Mouse (Mus musculus): Measurements from ENCODE around the gene Zfand6. TPM values are rescaled to one million over a fixed set of nuclear protein-coding genes. Genes with fewer than 3 reads are reported as not detected.

Gene Zfand6
- total RNA-seq, 2 experiments from 2014 or later, result 162 to 220 TPM

DNA sequence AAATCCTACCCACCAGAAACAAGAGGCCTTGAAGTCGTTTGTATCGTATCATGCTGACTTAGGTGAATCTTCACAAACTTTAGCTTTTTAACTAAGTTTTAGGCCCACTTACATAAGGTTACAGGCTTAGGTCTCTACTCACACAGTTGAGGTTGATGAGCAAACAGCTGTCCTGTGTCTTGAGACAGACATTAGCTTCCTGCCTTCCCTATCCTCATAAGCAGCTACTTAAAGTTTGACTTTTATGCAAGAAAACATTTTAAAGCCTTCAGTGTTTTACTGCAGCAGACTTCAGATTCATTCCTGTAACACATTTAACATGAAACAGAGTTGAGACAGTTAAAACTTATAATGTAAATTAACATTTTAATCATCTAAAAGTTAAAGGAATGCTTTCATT is 37.0 kb downstream of the Zfand6 start:
- ATAC-seq (replicated peaks; ENCODE audit: low FRiP score, poor library complexity, severe bottlenecking), result no peak

DNA sequence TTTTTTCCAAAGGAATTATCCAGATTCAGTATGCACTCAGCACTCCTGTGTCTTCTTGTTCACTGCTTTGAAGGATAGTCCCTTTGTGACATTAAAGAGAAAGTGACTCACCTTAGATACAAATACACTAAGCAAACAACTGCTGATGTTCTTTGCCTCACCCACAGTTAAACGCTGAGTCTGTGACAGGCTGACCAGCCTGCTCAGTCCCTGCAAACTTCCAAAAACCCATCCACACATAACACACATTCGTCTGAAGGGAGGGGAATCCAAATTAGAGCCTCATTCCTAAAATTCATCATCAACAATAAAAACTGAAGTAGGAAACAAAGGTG is 37.8 kb downstream of the Zfand6 start:
- ATAC-seq (replicated peaks; ENCODE audit: low FRiP score, poor library complexity, severe bottlenecking), result peak; percentile 25

DNA sequence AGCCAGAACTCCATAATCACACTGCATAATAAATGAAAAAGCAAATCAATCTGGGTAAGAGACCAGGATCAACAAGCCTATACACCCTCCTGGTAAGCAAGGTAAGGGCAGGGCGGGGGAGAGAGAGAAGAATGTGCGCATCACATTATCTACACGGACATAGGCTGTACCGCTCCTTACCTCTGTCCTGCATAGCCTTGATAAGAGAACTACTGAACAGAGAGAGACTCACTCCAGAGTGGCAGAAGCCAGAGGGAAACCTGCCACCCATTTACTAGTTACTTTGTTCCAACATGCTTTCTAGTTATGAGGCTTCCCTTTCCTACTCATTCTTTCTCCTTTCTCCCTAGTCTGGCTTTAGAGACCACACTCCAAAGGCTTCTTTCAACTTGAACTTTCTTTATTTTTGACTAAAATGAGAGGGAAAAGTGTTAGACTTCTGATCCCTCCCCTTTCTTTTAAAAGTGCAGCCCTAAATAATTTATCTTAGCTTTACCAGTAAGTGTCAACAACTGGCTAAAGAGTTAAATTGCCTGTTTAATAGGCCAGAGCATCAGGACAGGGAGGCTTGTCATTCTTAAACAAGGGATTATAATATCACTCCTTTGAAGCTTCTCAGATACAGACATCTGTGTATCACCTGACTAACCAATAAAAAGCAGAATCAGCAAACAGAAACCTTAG is 38.3 kb downstream of the Zfand6 start:
- peak; percentile 93 for ATAC-seq (replicated peaks; ENCODE audit: low FRiP score, poor library complexity, severe bottlenecking)

DNA sequence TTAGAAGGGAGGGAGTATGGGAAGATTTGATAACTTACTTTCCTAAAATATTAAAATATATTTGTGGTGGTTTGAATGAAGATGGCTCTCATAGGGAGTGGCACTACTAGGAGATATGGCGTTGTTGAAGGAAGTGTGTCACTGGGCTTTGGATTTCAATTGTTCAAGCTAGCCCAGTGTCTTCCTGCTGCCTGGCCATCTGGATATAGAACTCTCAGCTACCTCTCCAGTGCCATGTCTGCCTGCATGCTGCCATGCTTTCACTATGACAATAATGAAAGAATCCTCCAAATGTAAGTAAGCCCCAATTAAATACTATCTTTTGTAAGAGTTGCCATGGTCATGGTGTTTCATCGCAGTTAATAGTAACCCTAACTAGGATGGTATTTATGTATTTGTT is 40.7 kb downstream of the Zfand6 start:
- no peak for ATAC-seq (replicated peaks; ENCODE audit: low FRiP score, poor library complexity, severe bottlenecking)

DNA sequence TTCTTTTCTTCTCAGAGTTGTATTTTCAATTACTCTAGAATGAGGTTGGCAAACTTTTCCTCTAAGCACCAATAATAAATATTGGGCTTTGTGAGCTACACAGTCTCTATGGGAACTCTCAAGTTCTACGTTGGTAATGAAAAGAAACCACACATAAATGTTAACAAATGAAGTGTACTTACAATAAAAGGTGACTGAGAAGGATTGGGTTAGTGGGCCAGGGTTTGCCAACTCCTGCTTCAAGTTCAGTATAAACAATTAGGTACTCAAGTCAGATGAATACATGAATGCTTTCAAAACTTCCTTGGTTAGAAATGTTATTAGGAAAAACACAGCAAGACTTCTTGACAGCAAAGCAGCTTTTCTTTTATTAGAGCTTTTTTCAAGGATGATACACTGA is 43.5 kb downstream of the Zfand6 start:
- ATAC-seq (replicated peaks; ENCODE audit: low FRiP score, poor library complexity, severe bottlenecking), result no peak

DNA sequence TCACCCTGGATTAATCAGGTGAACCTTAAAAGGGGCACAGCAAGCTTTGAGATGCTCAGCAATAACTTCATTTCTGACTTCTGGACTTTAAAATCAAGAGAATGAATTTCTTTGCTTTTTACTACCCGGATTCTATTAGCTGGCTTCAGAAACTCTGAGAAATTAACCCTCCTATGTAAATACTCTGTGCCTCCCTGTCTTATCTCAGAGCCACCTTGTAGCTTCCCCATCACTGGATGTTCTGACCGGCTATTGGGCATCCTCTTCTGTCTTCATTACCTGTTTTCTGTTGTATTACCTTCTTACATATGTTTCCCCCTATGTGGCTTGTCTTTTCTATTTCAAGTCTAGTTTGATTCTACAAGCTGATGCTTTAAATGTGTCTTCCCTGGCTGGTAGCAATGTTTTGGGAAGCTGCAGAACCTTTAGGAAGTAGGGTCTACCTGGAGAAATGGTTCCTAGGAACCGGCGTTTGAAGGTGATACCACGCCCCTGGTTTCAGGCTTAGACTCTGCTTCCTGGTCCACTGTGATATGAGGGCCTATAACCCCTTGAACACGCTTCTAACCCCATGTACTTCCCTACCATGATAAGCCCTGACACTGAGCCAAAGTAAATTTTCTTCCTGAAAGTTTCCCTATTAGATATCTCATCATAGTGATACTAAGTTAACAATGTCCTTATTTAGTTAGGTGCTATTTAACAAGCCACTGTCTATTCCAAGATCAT is 46.3 kb downstream of the Zfand6 start:
- peak; percentile 63 for ATAC-seq (replicated peaks; ENCODE audit: low FRiP score, poor library complexity, severe bottlenecking)

DNA sequence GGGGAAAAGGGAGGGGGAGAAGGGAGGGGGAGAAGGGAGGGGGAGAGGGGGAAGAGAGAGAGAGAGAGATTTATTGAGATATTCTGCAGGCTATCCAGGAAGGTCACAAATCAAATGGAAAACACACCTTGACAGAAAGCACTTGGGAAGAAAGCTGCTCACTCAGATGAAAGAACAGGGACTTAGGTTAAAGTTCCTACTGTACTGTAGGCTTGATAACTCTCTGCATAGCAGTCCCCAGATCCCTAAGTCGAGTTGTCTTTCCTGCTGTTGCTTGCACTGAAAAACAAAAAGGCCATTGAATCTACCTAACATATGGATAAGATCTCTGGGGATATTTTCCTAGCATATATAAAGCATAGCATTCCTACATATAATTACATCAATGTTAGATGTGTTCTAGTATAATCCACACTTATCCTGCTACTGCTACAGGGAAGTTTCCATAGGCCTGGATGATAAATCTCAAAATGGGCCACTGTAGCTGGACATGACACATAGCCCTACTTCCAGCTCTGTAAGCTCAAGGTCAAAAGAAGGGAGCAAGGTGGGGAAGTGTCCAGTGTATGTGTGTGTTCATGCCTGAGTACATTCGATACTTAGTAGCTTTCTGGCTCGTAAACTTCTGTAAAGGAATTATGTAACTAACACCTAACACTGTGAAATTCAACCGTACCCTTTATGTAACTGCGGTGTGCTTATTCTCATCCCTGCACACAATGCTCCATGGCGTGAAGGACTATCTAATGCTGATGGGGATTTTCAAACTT is 47.4 kb downstream of the Zfand6 start:
- no peak for ATAC-seq (replicated peaks; ENCODE audit: low FRiP score, poor library complexity, severe bottlenecking)

DNA sequence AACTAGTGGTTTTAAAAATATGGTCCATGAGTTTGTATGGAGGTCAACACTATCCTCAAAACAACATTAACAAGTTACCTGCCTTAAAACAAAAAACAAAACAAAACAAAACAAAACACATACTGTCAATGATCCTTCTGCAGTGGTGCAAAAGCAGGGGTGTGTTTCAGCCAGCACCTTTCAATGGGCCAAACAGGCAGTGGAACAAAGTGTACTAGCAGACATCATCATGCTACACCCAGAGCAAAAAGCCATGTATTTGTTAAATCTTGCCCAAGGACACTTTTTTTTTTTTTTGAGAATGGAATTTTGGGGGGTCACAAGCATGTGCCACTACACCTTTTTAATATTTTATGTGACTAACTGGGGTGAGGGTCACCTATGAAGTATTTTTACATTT is 52.8 kb downstream of the Zfand6 start:
- no peak for ATAC-seq (replicated peaks; ENCODE audit: low FRiP score, poor library complexity, severe bottlenecking)

DNA sequence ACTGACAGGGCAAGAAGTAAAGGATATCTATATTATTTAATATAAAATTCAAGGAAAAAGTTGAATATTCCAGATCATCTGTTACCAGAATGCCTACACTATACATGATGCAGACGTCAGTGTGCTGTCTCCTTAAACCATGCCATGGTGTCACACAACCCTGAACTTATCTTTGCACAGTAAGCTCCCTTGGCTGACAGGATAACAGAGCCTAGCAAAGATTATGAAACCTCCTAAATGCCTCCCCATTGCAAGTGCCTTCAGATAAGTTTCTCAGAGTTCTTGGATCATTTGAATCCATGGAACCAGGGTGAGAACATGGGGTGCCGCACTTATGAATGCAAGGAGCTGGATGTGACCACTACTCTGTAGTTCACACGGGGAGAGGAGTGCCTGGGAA is 57.9 kb downstream of the Zfand6 start:
- ATAC-seq (replicated peaks; ENCODE audit: low FRiP score, poor library complexity, severe bottlenecking), result peak; percentile 93

DNA sequence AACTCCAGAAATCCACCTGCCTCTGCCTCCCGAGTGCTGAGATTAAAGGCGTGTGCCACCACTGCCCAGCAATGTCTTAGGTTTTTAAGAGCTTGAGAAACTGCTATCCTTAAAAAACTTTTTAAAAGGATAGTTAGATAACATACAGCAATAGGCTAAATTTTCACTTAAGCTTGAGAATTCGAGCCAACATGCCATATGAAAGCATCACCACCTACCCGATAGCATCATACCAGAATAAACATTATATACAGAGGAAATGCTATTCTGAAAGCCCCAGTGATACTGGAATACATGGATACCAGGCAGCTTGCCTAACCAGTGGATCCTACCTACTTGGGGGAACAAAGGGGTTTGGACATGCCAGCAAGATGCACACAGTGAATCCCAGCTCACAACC is 66.0 kb downstream of the Zfand6 start:
- no peak for ATAC-seq (replicated peaks; ENCODE audit: low FRiP score, poor library complexity, severe bottlenecking)

DNA sequence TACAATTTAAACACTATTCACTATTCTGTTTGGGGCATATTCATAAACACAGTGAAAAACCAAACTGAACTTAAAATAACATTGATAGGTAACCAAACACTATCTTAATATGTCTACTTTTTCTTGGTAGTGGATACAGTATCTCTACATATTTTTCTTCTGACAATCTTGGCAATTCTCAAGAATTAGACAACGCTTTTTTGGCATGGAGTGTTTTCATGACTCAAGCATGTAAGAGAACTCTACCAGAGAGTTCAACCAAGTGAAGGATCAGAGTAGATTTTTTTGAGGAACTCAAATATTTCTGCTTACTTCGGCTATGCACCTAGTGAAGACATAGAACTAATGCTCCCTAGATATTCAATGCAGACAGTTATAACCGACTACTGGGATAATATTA is 68.8 kb downstream of the Zfand6 start:
- ATAC-seq (replicated peaks; ENCODE audit: low FRiP score, poor library complexity, severe bottlenecking), result no peak

DNA sequence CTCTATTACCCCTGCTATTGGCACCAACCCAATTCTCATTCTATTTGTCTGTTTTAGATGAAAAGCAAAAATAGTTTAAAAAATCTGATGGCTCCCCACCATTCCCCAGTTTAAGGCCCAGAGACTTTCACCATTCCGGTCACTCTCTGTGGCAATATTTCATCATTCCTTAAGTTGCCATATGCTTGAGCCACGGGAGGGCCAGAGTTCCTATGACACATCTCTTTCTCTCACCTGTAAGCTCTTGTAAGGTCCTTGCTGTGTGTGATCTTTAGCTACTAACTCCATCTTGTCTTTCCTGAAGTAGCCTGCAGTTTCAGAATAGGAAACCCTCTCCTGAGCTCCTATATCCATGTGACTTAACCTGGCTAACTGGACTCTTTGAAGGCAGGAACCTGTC is 70.8 kb downstream of the Zfand6 start:
- ATAC-seq (replicated peaks; ENCODE audit: low FRiP score, poor library complexity, severe bottlenecking), result no peak

DNA sequence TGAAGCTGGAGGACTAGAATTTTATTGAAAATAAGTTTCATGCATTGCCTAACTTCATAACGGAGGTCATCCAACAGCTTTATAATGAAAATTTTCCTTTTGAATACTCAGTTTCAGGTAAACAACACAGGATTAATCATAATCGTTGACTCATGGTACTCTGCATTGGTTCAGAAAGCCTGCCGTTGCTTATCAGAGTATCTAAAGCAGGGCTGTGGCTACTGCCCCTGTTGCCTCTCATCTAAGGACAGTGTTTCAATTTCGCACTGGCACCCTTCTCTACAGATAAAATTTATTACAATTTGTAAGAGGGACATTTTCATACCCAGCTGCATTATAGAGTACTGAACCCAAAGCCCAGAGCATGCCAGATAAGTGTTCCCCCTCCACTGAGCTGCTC is 77.3 kb downstream of the Zfand6 start:
- no peak for ATAC-seq (replicated peaks; ENCODE audit: low FRiP score, poor library complexity, severe bottlenecking)

DNA sequence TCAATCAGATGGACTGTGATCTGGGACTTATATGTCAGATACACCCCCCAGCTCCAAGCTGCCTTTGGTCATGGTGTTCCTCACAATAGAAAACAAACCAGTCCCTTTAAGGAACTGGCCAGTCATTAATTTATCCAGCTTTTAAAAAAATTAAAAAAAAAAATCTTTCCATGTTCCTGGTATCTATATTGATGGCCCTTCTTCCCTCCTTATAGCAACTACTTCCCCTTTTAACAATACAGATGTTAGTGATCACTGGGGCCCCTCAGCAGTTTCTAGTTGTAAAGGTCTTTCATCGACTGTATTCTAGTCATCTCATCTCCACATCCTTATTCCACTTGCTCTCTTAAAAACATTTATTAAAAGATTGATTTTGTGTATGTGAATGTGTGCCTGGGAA is 78.2 kb downstream of the Zfand6 start:
- ATAC-seq (replicated peaks; ENCODE audit: low FRiP score, poor library complexity, severe bottlenecking), result no peak

DNA sequence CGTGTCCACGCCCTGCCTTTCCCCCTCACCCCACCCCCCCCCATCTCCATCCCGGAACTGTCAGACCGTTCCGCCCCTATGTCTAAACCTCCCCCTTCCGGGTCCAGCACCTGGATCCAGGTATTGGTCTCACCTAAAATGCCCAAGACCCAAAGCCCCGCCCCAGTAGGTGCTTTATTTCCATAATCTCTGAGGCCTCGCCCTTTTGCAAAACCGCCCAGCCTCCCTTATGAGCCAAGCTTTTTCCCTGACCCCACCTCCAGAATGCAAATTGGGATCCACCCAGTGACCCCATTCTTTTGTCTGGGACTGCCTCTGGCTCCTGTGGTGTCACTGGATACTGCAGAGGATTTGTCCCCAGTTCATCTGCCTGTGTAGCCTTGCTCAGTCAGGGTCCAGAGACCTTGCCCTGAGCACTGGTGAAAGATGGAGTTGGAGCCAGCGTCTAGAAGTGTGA is 83.4 kb downstream of the Zfand6 start, which contains the start of gene Fah:
TSS of gene Fah (minus strand) at position 430 of the 457 bp plus-strand sequence.
- no peak for ATAC-seq (replicated peaks; ENCODE audit: low FRiP score, poor library complexity, severe bottlenecking)

DNA sequence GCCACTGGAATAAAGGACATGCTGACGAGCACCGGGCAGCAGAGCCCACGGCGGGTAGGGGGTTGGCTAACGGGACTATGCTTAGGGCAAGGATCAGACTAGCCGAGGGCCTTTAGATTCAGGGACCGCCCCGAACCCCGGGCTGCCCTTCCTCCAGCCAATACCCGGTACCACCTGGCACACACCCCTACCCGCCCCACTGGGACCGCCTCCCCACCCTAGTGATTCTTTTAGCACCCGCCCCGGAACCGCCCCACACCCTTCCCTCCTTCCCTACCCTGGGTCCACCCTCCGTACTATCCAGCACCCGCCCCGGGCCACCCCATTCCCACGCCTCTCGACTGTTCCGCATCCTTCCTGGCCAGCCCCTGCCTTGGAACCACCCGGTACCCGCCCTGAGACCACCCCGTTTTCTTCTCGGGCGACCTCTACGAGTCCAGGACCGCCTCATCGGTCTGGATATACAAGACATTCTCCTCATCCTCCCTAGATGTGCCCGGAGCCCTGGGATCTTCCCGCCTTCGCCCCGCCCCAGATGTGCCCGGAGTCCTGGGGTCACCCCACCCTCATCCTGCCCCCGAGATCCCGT is 84.0 kb downstream of the Zfand6 start:
- ATAC-seq (replicated peaks; ENCODE audit: low FRiP score, poor library complexity, severe bottlenecking), result peak; percentile 94

DNA sequence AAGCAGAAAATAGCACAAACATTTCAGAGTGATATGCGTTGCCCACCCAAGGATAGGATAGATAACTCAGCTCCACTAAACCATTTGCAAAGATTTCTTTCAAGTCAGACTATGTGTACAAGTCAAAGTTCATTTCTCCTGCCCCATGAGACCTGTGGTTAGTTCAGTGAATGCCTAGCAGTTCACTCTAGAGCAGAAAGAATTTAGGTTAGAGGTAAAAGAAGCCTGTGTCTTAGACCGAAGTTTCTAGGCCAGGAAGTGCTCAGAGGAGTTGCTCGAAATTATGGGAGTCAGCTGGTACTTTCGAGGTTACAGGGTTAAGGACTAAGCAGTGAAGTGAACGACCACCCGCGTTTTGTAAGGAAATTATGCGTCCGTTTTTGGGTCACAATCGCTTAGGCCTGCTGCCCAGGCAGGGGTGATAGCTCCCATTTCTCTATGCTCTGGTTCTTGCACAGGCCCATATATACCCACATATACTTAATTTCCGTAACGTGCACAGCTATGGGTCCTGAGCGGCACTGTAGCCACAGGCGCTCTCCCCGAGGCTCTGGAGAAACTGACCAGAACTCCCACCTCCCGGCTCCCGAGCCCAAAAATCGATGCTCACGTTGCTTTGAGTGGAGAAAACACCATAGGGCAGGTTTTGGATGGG is 84.6 kb downstream of the Zfand6 start:
- ATAC-seq (replicated peaks; ENCODE audit: low FRiP score, poor library complexity, severe bottlenecking), result peak; percentile 31; the same call in 1 of the 2 replicates

DNA sequence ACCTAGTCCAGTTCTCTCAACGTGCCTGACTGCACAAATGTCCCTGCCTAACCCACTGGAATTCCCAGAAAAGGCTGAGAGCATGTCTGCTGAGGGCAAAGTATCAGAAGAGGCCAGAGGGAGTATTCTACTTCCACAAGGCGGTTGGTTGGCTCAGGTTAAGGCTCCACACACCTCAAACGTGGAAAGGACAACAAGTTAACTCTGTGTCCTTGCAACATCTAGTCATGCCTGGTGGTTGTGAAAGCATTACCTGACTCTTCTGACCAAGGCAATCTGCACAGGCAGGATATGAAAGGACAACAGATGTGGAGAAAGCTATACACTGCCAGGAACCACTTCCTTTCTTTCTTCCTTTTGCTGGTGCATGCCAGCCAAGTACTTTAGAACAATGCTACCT is 85.3 kb downstream of the Zfand6 start:
- no peak for ATAC-seq (replicated peaks; ENCODE audit: low FRiP score, poor library complexity, severe bottlenecking)

DNA sequence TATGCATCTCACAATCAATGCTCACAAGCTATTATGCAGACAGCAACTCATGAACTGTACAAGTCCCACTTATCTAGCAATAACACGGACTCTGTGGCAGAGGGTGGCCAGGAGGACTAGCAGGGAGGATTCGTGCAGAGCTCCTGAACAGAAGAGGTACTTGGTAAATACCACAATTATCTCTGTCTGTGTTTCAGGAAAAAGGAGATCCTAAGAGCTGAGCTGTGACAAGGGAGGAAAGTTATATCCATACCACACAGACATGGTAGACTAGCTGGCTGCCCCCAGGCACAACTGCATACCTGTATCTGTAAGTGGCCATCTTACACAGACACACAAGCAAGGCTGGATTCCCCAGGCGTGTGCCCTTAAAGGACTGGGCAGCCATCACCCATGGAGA is 88.4 kb downstream of the Zfand6 start:
- ATAC-seq (replicated peaks; ENCODE audit: low FRiP score, poor library complexity, severe bottlenecking), result no peak

DNA sequence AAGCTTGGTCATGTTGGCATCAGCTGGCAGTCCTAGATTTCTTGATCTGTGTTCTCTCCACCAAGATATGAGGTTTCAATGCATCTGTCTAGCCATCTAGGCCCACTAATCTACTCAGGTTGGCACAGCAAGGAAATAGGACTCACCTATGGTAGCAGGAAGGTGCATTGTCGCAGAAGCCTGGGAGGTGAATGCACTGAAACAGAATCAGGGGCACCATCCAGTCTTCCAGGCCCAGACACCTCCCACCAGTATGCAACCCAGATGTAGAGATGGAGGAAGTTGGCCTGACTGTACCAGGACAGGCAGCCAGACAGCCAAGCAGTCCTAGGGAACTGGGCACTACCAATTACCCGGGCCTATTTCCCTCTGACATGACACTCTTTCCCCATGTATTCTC is 89.1 kb downstream of the Zfand6 start:
- no peak for ATAC-seq (replicated peaks; ENCODE audit: low FRiP score, poor library complexity, severe bottlenecking)
